Comparison of ENCODE assay signal across 24 mouse cellular contexts in genomic region chr13:48154414-48155105, GRCm38 (mm10).
DNase-seq lines count a peak whose midpoint lies in the region; ATAC-seq and TF ChIP-seq lines count a peak whose summit lies in the region.
"Had no signal": no experiment of that assay in that cellular context is flagged by ENCODE, and none has a peak within 500 bp of the region (broad histone marks: within the 10 kb centered on the region; RNA-seq: fewer than 3 reads in every experiment).

No protein-coding gene starts in this region.

- H3K4me3 ChIP-seq in hindbrain, embryonic 10.5 days, result no peak overlapping the region
- H3K4me3 ChIP-seq in hindbrain, embryonic 16.5 days (ENCODE audit: low read length), result no peak overlapping the region
- no peak overlapping the region for H3K4me3 ChIP-seq in forebrain, embryonic 11.5 days (ENCODE audit: low read depth, low read length)
- no peak overlapping the region for H3K4me3 ChIP-seq in hindbrain, embryonic 12.5 days
- no peak overlapping the region for H3K4me3 ChIP-seq in midbrain, embryonic 14.5 days (replicated peaks; ENCODE audit: low read depth, low read length)
- H3K4me3 ChIP-seq in liver, postnatal 0 days (ENCODE audit: low read depth, low read length), result no peak overlapping the region
- H3K4me3 ChIP-seq: embryonic facial prominence, embryonic 13.5 days; gastrocnemius, adult 2 months; heart, embryonic 13.5 days; left cerebral cortex, adult 2 months; limb, embryonic 15.5 days had no signal

- 24% methylated on average over 6 of the region's 6 CpGs for WGBS in hindbrain, embryonic 10.5 days
- 19% methylated on average over 6 of the region's 6 CpGs for WGBS in hindbrain, embryonic 16.5 days
- 8% methylated on average over 6 of the region's 6 CpGs for WGBS in forebrain, embryonic 11.5 days
- WGBS in hindbrain, embryonic 12.5 days, result 20% methylated on average over 6 of the region's 6 CpGs
- 20% methylated on average over 6 of the region's 6 CpGs for WGBS in midbrain, embryonic 14.5 days
- WGBS in liver, postnatal 0 days (ENCODE audit: insufficient replicate concordance), result 54% methylated on average over 6 of the region's 6 CpGs

- peak overlapping the region; percentile 85 for H3K27ac ChIP-seq in hindbrain, embryonic 10.5 days
- no peak overlapping the region for H3K27ac ChIP-seq in hindbrain, embryonic 16.5 days (ENCODE audit: low read depth, low read length)
- H3K27ac ChIP-seq in forebrain, embryonic 11.5 days (ENCODE audit: low read depth, low read length), result peak overlapping the region; percentile 81
- peak overlapping the region; percentile 60 for H3K27ac ChIP-seq in hindbrain, embryonic 12.5 days
- H3K27ac ChIP-seq in midbrain, embryonic 14.5 days (replicated peaks; ENCODE audit: low read depth, low read length), result no peak overlapping the region
- no peak overlapping the region for H3K27ac ChIP-seq in liver, postnatal 0 days (ENCODE audit: low read depth)
- H3K27ac ChIP-seq: embryonic facial prominence, embryonic 13.5 days; gastrocnemius, adult 2 months; heart, embryonic 13.5 days; limb, embryonic 15.5 days had no signal

- peaks cover 50% of the 10 kb centered on the region for H3K4me1 ChIP-seq in hindbrain, embryonic 10.5 days (replicated peaks)
- peaks cover 12% of the 10 kb centered on the region for H3K4me1 ChIP-seq in hindbrain, embryonic 16.5 days (ENCODE audit: control insufficient read depth, insufficient read depth, low read depth, low read length)
- peaks cover 17% of the 10 kb centered on the region; the same call in 1 of the 2 replicates for H3K4me1 ChIP-seq in forebrain, embryonic 11.5 days (replicated peaks; ENCODE audit: control insufficient read depth, insufficient read depth, low read length)
- H3K4me1 ChIP-seq in hindbrain, embryonic 12.5 days, result peaks cover 32% of the 10 kb centered on the region
- peaks cover 20% of the 10 kb centered on the region for H3K4me1 ChIP-seq in midbrain, embryonic 14.5 days (ENCODE audit: control insufficient read depth, insufficient read depth, low read length)
- H3K4me1 ChIP-seq in liver, postnatal 0 days (ENCODE audit: insufficient read depth), result no peaks in the 10 kb centered on the region

- TF ChIP-seq CTCF in liver, postnatal 0 days (IDR thresholded peaks at IDR 0.05; ENCODE audit: low read depth), result no peak

- no peak for TF ChIP-seq EP300 in liver, postnatal 0 days (IDR thresholded peaks at IDR 0.05; ENCODE audit: low read depth)

- DNase-seq in hindbrain, embryonic 10.5 days (ENCODE audit: low spot score), result peak; percentile 19
- peak; percentile 66 for DNase-seq in forebrain, embryonic 11.5 days (ENCODE audit: low spot score)
- peak; percentile 26 for DNase-seq in midbrain, embryonic 14.5 days
- no peak for DNase-seq in left cerebral cortex, postnatal 10 days (ENCODE audit: extremely low spot score in 1 of 2, low spot score in 2 of 2)
- DNase-seq in left cerebral cortex, adult 8-10 months (ENCODE audit: low spot score in 2 of 2), result no peak
- DNase-seq in liver, postnatal 0 days, result no peak
- DNase-seq: adrenal gland, adult 8-10 months; B cell, adult 2 months; cerebellum, adult 11-12 months; cerebellum, postnatal 25 days; gastrocnemius, adult 2 months; heart, postnatal 4 days; kidney, adult 18-20 months; kidney, postnatal 10 days; lung, adult 18-20 months; lung, postnatal 4 days; right cerebral cortex, postnatal 25 days; thymus, postnatal 36 days had no signal

- no peaks in the 10 kb centered on the region for H3K36me3 ChIP-seq in hindbrain, embryonic 10.5 days
- H3K36me3 ChIP-seq in hindbrain, embryonic 16.5 days (ENCODE audit: control insufficient read depth, insufficient read depth, low read length), result no peaks in the 10 kb centered on the region
- H3K36me3 ChIP-seq in forebrain, embryonic 11.5 days (ENCODE audit: control insufficient read depth, insufficient read depth, low read length), result no peaks in the 10 kb centered on the region
- no peaks in the 10 kb centered on the region for H3K36me3 ChIP-seq in hindbrain, embryonic 12.5 days
- H3K36me3 ChIP-seq in midbrain, embryonic 14.5 days (ENCODE audit: control insufficient read depth, insufficient read depth, low read length), result no peaks in the 10 kb centered on the region
- H3K36me3 ChIP-seq in liver, postnatal 0 days (replicated peaks; ENCODE audit: insufficient read depth, low read length), result no peaks in the 10 kb centered on the region
- H3K36me3 ChIP-seq: embryonic facial prominence, embryonic 13.5 days; heart, embryonic 13.5 days; limb, embryonic 15.5 days had no signal

- no peak overlapping the region for H3K9ac ChIP-seq in hindbrain, embryonic 16.5 days (ENCODE audit: low read depth, low read length)
- H3K9ac ChIP-seq in forebrain, embryonic 11.5 days (ENCODE audit: low read length), result no peak overlapping the region
- H3K9ac ChIP-seq in hindbrain, embryonic 12.5 days, result no peak overlapping the region
- no peak overlapping the region for H3K9ac ChIP-seq in midbrain, embryonic 14.5 days (replicated peaks; ENCODE audit: low read length)
- no peak overlapping the region for H3K9ac ChIP-seq in liver, postnatal 0 days (replicated peaks)
- H3K9ac ChIP-seq: embryonic facial prominence, embryonic 13.5 days; heart, embryonic 13.5 days; limb, embryonic 15.5 days had no signal

- intact Hi-C loops in left cerebral cortex, postnatal 10 days (cut with DNase I), result no loop called here

- no peak for ATAC-seq in hindbrain, embryonic 16.5 days
- ATAC-seq in forebrain, embryonic 11.5 days (replicated peaks; ENCODE audit: low FRiP score), result peak; percentile 52
- ATAC-seq in hindbrain, embryonic 12.5 days (ENCODE audit: low FRiP score), result peak; percentile 33; the same call in 1 of the 2 replicates
- ATAC-seq in midbrain, embryonic 14.5 days (ENCODE audit: low FRiP score, low TSS enrichment), result no peak
- ATAC-seq in liver, postnatal 0 days, result no peak

- 0 out of 2 replicates have a peak, but pooled peaks cover 4% of the 10 kb centered on the region for H3K27me3 ChIP-seq in hindbrain, embryonic 10.5 days (ENCODE audit: insufficient read depth, poor library complexity, severe bottlenecking)
- no peaks in the 10 kb centered on the region for H3K27me3 ChIP-seq in hindbrain, embryonic 16.5 days (replicated peaks; ENCODE audit: control insufficient read depth, insufficient read depth, low read length)
- H3K27me3 ChIP-seq in forebrain, embryonic 11.5 days (ENCODE audit: control insufficient read depth, insufficient read depth, low read length), result no peaks in the 10 kb centered on the region
- 0 out of 2 replicates have a peak, but pooled peaks cover 2% of the 10 kb centered on the region for H3K27me3 ChIP-seq in hindbrain, embryonic 12.5 days
- H3K27me3 ChIP-seq in midbrain, embryonic 14.5 days (ENCODE audit: control insufficient read depth, insufficient read depth, low read length), result no peaks in the 10 kb centered on the region
- no peaks in the 10 kb centered on the region for H3K27me3 ChIP-seq in liver, postnatal 0 days (ENCODE audit: insufficient read depth, low read length)
- H3K27me3 ChIP-seq: embryonic facial prominence, embryonic 13.5 days; heart, embryonic 13.5 days; limb, embryonic 15.5 days had no signal

- H3K9me3 ChIP-seq in hindbrain, embryonic 10.5 days, result 0 out of 2 replicates have a peak, but pooled peaks cover 4% of the 10 kb centered on the region
- no peaks in the 10 kb centered on the region for H3K9me3 ChIP-seq in hindbrain, embryonic 16.5 days (ENCODE audit: control insufficient read depth, low read length)
- no peaks in the 10 kb centered on the region for H3K9me3 ChIP-seq in forebrain, embryonic 11.5 days (ENCODE audit: control insufficient read depth, low read length)
- no peaks in the 10 kb centered on the region for H3K9me3 ChIP-seq in hindbrain, embryonic 12.5 days (replicated peaks)
- H3K9me3 ChIP-seq in midbrain, embryonic 14.5 days (ENCODE audit: control insufficient read depth, low read length), result no peaks in the 10 kb centered on the region
- H3K9me3 ChIP-seq in liver, postnatal 0 days (ENCODE audit: low read length), result no peaks in the 10 kb centered on the region
- H3K9me3 ChIP-seq: embryonic facial prominence, embryonic 13.5 days; heart, embryonic 13.5 days; limb, embryonic 15.5 days had no signal

- no peak overlapping the region for H3K4me2 ChIP-seq in hindbrain, embryonic 16.5 days (ENCODE audit: low read length)
- 0 out of 2 replicates have a peak overlapping the region, but pooled peaks have one; percentile 6 for H3K4me2 ChIP-seq in forebrain, embryonic 11.5 days (ENCODE audit: low read depth, low read length, severe bottlenecking)
- no peak overlapping the region for H3K4me2 ChIP-seq in hindbrain, embryonic 12.5 days (replicated peaks)
- H3K4me2 ChIP-seq in midbrain, embryonic 14.5 days (ENCODE audit: low read length), result no peak overlapping the region
- H3K4me2 ChIP-seq in liver, postnatal 0 days (ENCODE audit: low read depth, low read length), result no peak overlapping the region
- H3K4me2 ChIP-seq: embryonic facial prominence, embryonic 13.5 days; heart, embryonic 13.5 days; limb, embryonic 15.5 days had no signal

Comparison
In these comparisons a context has a peak if more than half of its experiments do, and no peak if none do; other contexts are left out.
1. H3K27ac ChIP-seq: peak in hindbrain, embryonic 10.5 days (single experiment), forebrain, embryonic 11.5 days (single experiment) and hindbrain, embryonic 12.5 days (single experiment); none in hindbrain, embryonic 16.5 days (single experiment), midbrain, embryonic 14.5 days (single experiment) and liver, postnatal 0 days (single experiment).
2. ATAC-seq: peak in forebrain, embryonic 11.5 days (single experiment) and hindbrain, embryonic 12.5 days (single experiment); none in hindbrain, embryonic 16.5 days (single experiment), midbrain, embryonic 14.5 days (single experiment) and liver, postnatal 0 days (single experiment).
3. DNase-seq: peak in hindbrain, embryonic 10.5 days (single experiment), forebrain, embryonic 11.5 days (single experiment) and midbrain, embryonic 14.5 days (single experiment); none in left cerebral cortex, postnatal 10 days (0 of 2), left cerebral cortex, adult 8-10 months (0 of 2) and liver, postnatal 0 days (single experiment).